Mouse (Mus musculus) cerebral cortex, adult 2 months (tissue): ENCODE data around the gene Exosc10.

ENCODE experiments used
- WGBS: fragments of 180-500 bp; shearing (Covaris S2); methylation state at CpG from one replicate; pipeline ENCODE4 v1.1.7; 2018; 5-methylcytosine and 5-hydroxymethylcytosine counted together

The Exosc10 gene

DNA sequence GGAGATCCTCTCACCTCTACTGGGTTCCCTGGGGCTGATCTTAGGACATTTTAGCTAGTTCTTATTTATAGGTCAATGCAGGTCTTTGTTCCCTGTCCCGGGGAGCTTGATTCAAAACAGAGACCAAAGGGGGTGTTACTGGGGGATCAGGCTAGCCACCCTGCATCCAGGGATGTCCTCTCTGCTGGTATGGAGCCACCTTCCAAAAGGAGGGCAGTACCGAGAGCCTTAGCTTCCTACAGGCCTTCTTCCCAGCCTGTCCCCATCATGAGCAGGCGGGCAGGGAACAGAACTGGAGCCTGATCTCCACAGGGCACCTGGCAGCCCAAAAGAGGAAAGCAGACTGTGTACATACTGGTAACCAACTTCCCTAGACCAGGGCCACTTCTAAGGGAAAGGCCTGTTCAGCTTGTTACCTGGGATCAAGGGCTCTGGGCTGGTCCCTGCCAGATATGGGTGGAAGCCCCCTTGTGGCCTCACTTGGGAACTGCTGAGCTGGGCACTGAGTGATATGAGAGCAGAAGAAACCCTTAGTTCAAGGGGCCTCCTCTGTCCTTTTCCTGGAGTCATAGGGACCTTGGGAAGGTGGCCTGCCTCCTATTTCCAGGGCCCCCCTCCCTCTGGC, 46.4 kb downstream of the Exosc10 start:
- 62% methylated on average over 3 of the region's 3 CpGs for WGBS

DNA sequence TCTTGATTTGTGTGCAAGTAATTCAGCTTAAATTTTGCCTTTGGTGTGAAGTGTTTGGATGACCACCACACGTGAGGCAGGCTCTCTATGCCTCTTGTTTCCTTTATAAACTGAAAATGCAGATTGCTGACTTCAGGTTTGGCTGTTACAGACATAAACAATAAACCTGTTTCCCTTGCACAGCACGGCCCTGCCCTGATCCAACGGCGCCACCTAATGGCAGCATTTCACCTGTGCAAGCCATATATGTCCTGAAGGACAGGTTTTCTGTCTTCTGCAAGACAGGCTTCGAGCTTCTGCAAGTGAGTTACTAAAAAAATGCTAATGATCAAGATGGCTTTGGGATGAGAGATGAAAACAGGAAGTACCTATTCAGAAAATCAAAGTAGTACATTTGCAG, 49.5 kb downstream of the Exosc10 start:
- 14% methylated on average over 5 of the region's 5 CpGs for WGBS

DNA sequence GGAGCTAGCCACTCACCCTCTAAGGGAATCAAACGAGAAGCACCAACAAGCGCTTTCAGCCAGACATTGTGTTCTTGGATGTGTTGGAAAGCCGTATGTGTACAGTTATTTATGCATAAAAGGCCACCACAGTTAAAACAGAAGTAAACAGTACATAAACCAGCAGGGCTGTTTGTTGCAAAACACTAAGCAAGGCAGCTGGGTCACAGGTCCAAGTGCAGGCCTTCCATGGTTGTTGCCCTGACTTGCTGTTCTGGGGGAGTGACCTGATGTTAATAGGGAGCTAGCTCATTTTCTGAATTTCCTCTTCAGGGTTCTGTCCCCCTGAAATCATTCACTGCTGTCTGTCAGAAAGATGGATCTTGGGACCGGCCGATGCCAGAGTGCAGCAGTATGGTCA, 51.6 kb downstream of the Exosc10 start:
- 75% methylated on average over 5 of the region's 5 CpGs for WGBS

DNA sequence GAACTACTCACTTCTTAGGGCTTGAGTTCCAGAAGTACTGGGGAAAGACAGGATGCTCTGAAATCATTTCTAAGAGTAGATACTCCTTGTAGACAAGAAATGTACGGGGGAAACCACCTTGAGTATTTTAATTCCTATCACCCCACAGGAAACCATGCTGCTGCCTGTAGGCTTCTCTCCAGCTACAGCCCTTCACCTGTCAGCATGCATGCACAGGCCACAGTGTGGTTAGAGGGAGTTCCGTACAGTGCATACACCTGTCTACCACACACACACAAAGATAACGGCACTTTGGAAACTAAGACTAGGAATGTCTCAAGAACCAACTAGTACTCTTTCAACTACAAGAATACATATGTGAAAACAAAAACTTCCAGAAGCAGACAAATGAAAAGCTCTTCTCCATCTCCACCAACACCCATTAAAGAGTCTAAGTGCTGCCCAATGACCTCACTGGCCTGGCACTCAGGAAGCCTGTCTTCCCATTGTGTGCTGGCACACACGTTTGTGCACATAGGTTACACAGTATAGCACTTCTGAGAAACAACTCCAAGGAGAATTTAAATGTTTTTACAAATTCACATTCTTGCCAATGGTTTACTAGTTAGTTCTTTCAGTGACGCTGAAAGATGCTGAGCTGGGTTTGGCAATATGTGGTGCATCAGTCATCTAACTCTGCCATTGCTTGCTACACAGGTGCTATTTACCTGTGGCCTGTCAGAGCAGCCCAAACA, 52.6 kb downstream of the Exosc10 start:
- WGBS: 54% methylated on average over 5 of the region's 5 CpGs

DNA sequence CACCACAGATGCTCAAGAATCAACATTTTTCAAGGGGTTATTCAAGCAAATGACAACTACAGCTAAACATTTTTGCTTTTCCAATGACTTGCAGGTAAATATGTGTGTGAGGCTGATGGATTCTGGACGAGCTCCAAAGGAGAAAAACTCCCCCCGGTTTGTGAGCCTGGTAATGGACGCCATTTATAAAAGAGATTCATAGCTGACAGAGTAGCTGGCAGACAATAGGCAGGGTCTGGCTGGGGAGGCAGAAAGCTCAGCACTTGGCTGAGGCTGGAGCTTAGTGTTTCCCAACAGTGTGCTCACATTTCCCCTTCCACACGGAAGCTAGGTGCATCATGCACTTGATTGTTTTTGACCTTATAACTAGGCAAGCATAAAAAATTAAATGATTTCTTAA, 54.3 kb downstream of the Exosc10 start:
- WGBS: 49% methylated on average over 4 of the region's 4 CpGs

DNA sequence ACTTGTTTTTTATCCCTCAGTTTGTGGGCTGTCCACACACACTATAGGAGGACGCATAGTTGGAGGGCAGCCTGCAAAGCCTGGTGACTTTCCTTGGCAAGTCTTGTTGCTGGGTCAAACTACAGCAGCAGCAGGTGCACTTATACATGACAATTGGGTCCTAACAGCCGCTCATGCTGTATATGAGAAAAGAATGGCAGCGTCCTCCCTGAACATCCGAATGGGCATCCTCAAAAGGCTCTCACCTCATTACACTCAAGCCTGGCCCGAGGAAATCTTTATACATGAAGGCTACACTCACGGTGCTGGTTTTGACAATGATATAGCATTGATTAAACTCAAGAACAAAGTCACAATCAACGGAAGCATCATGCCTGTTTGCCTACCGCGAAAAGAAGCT, 55.5 kb downstream of the Exosc10 start:
- WGBS: 43% methylated on average over 9 of the region's 9 CpGs

DNA sequence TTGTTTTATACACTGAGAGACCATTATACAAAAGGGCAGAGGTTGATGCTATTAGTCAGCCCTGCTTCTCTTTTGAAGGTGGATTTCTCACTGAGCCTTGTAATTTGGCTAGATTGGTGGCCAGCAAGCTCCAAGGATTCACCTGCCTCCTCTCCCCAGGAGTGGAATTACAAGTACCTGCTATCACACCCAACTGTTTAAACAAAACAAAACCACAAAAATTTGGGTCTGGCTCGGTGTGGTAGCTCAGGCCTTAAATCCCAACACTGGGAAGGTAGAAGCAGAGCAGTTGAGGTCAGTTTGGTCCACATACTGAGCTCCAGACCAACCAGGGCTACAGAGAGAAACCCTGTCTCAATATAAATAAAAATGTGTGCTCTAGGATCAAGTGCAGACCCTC, 61.6 kb downstream of the Exosc10 start:
- WGBS: 84% methylated on average over 1 of the region's 1 CpGs

DNA sequence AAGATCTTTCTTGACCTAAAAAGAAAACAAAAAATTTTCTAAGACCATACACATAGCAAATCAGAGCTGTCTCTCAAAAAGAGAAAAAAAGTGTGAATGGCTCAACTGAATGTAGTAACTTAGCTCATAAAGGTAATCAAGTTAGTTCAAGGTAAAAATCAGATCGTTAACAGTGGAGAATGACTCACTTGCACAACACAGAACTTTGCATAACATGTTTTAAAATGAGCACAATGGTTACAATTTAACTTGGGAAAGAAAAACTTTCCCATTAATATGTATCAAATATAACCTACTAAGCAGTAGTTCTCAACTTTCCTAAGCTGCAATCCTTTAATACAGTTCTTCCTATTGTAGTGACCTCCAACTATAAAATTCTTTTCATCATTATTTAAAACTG, 62.5 kb downstream of the Exosc10 start:
- WGBS: 63% methylated on average over 1 of the region's 1 CpGs

DNA sequence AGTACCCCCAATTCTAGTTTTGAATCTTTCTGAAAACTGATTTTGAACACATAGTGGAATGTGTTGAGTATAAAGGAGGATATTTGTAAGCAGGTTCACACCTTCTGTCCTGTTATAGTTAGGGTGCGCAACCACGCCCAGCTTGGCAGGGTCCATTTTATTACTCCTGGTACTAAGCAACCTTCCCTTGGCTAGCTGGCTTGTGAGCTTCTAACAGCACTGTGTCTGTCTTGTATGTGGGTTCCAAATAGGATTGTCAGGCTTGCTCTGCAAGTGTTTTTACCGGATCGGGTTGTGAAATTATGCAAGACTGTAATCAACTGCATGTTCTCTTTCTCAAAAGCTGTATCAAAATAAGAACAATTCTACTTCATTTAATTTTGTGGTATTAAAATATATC, 64.3 kb downstream of the Exosc10 start:
- 61% methylated on average over 4 of the region's 4 CpGs for WGBS

DNA sequence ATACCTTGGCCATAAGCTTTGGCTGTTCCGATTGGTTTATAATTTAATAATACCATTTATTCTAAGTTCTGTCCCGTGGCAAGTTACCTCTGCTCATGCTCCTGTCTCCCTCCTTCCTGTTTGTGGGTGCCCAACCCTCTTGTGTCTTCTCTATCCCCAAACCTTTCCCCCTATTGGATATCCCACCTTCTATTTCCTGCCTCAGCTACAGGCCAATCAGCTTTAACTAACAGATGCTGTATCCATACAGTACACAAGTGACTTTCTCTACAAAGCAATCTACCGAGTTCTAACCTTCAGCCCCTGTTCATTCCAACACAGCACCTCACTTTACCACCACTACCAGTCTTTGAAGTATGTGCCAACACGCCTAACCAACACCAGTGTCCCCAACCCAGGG, 65.4 kb downstream of the Exosc10 start:
- WGBS: 81% methylated on average over 4 of the region's 4 CpGs

DNA sequence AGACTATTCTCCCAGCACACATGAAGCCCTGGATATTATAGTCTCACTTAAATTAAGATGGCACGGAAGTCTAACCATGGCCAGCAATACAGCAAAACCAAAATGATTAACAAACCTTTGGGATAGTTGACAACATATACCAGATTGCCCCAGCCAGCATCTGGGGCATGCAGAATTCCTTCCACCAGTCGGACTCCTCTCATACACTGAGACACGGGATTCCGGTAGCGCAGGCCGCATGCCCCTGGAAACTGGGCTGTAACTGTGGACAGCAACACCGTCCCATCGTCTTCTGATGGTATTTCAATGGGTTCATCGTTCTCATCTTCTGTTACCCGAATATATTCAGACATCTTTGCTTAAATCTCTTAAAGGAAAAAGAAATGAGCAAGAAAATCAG, 66.8 kb downstream of the Exosc10 start:
- WGBS: 76% methylated on average over 10 of the region's 10 CpGs

DNA sequence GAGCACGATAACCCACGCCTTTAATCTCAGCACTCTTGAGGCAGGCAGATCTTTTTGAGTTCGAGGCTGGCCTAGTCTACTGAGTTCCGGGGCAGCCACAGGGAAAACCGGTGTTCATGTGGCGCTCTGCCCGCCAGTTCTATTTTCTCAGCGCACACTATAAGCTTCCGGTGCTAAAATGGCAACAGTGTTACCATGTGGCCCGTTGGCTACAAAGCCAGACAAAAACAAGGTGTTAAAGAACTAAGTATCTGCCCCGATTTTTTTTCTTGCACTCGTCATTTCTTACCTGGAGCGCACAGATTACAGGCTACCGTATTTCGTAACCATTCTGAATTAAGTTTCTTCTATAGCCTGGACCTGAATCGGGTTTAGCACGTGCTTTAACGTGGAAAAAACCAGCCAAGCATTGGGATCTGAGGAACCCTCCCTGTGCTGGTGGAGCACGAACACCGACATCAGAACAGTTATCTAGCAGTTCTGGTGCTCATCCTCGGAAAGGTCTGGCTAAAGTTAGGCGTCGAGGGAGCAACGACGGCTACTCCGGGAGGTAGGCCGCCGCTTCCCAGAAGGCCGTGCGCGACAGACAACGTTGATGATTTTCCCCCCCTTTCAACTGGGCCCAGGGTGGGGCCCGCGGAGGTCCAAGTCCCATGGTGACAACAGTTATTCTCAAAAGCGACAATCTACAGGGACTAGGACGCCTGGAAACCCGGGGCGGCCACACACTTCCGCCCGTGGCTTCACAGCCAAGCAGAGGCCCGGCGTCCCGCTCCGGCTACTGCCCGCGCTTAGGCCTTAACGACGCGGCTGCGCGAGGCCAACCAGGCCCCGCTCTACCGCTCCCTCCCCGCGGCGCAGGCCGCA, 67.8 kb downstream of the Exosc10 start:
- WGBS: 1% methylated on average over 57 of the region's 57 CpGs

DNA sequence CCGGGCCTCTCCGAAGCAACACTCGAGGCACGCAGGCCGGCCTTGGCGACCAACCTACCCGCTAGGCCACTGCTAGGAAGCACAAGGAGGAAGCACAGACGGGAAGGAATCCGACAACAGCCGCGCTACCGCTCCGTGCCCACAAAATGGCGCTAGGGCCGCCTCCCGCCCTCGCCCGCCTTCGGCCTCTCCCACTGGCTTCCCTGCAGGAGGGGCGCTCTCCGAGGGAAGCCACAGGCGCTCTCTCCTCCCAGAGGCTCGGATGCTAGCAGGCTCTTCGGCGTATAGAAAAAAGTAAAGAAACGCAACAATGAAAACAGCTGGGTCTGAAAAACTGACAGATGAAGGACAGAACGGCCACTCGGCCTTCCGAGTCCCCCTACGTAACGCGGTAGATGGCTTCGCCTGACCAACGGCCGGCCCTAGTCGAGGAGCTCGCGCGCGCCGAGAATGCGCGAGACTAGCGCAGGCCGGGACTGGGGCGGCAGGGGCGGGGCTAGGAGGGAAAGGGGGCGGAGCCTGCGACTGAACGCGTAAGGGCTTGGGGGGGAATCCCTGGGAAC, 68.5 kb downstream of the Exosc10 start, which contains the start of gene Tardbp:
Gene Tardbp (minus strand): TSS at position 397 of the 563 bp plus-strand sequence.
- WGBS: under 1% methylated on average over 51 of the region's 51 CpGs

DNA sequence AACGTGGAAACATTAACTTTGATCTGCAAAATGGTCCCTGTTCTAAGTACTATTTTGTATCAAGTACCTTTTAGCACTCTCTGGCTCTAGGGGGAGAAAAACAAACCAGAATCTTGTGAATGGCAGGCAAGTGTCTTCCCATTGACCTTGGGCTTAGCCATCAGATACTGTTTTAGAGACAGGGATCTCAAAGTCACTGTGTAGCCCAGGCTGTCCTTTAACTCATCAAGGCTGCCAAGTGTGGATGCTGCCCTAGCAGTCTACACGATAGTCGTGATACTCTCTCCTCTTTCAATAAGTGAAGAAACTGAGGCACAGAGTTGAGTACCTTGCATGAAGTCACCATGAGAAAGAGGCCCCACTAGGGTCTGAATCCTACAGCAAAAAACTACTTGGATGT, 69.0 kb downstream of the Exosc10 start:
- 61% methylated on average over 3 of the region's 3 CpGs for WGBS
